Mouse (Mus musculus) bone marrow, adult 2 months (tissue): Measurements from ENCODE around the gene Rtn4rl1. TPM values are rescaled to one million over a fixed set of nuclear protein-coding genes. Genes with fewer than 3 reads are reported as not detected.

ENCODE experiments used
- H3K27ac ChIP-seq: fragments of 200-500 bp; 2 replicates; pipeline ENCODE4 v1.5.1; 2012; ENCODE audit warnings: low read depth, mild to moderate bottlenecking, control low read depth, inconsistent platforms, low read length; ENCODE audit not compliant: control insufficient read depth, poor library complexity, insufficient read depth
- H3K4me1 ChIP-seq: fragments of 200-500 bp; 2 replicates; pipeline ENCODE4 v1.6.1; 2011; ENCODE audit warnings: low read length; ENCODE audit not compliant: control insufficient read depth, insufficient read depth
- H3K4me3 ChIP-seq: fragments of 200-500 bp; replicated peaks from 2 replicates; pipeline ENCODE3; 2011; ENCODE audit warnings: mild to moderate bottlenecking, low read depth, low read length, control low read depth; ENCODE audit not compliant: control insufficient read depth
- CTCF ChIP-seq: fragments of 200-500 bp; IDR thresholded peaks from 2 replicates; pipeline ENCODE4 v1.5.1; 2011; ENCODE audit warnings: low read length, control low read depth; ENCODE audit not compliant: control insufficient read depth, insufficient read depth
- POLR2A ChIP-seq: fragments of 200-500 bp; IDR thresholded peaks from 2 replicates; pipeline ENCODE4 v1.6.1; 2011; ENCODE audit warnings: low read depth, mild to moderate bottlenecking, control low read depth, low read length, borderline replicate concordance; ENCODE audit not compliant: control insufficient read depth
- WGBS: fragments of 180-500 bp; shearing (Covaris S2); methylation state at CpG from one replicate; pipeline ENCODE4 v1.1.7; 2018; 5-methylcytosine and 5-hydroxymethylcytosine counted together
- polyA plus RNA-seq: library from polyadenylated mRNA; stranded (reverse); fragments of >200 nt; gene quantifications from 2 replicates; pipeline ENCODE4 v1.2.4, GENCODE M21; 2011; ENCODE audit warnings: low replicate concordance; ENCODE audit not compliant: missing spikeins, insufficient read depth, insufficient read length

Rtn4rl1 gene
- polyA plus RNA-seq, 1 experiment = 0.85 TPM

- H3K4me1 ChIP-seq = no peaks in the 10 kb centered on the region; the same call in 1 of the 2 replicates
- TF ChIP-seq POLR2A = no peak
- no peak for TF ChIP-seq CTCF
- no peak overlapping the region for H3K27ac ChIP-seq
- H3K4me3 ChIP-seq = no peak overlapping the region
- WGBS = 57% methylated on average over 4 of the region's 4 CpGs
Measured at GRCm38 (mm10) chr11:75269213-75269612, 75.6 kb downstream of the Rtn4rl1 start.

DNA sequence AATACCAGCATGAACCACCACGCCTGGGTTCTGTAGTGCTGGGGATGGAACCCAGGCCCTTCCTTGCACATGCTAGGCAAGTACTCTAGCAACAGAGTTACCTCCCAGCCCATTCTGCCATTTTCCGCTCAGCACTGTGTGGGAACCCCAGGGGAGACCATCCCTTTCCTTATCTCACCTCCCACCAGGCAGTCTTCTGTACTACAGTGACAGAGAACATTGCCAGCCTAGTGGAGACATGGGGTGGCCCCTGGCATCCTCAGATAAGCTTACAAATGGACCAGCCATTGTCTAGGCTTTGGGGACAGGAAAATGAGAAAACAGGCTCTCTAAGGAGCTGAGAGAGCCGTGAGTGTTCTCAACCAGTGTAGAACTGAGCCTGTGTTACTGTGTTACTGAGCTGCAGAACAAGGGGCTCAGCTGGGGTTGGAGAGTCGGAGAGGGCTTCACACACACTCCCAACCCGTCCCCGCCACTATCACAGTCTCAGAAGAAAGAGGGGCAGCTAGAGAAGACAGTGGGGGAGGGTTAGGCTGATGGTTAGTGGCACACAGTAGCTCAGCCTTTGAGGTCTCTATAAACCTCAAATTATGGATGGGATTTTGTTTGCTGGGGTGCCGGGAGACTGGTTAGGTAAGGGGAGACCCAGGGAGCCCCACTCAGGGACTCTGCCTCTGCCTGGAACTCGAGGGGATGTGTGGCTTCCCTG lies 76.8 kb downstream of the Rtn4rl1 start:
- no peak overlapping the region for H3K27ac ChIP-seq
- H3K4me3 ChIP-seq = no peak overlapping the region
- WGBS = 61% methylated on average over 8 of the region's 8 CpGs
- TF ChIP-seq CTCF = no peak
- no peak for TF ChIP-seq POLR2A
- H3K4me1 ChIP-seq = no peaks in the 10 kb centered on the region; the same call in 1 of the 2 replicates

DNA sequence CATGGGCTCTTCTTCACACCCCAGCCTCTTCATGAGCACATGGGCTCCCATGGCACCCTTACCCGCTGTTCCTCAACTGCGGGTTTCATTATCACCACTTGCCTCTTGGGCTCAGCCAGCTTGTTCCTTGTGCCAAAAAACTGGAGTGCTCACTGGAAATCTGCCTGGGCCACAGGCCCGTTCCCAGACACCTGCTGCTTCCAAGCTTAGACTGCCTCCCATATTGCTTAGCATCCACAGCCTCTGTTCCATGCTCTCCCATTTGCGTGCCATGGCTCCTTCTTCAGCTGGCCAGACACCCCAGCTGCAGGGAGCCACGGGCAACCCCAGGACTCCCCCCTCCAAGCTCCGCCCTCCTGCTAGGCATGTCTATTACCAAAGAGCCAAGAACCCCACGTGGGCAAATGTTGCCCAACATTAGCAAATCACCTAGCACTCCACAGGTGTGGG lies 77.4 kb downstream of the Rtn4rl1 start:
- H3K4me3 ChIP-seq = no peak overlapping the region
- H3K27ac ChIP-seq = no peak overlapping the region
- 51% methylated on average over 7 of the region's 7 CpGs for WGBS
- TF ChIP-seq POLR2A = no peak
- H3K4me1 ChIP-seq = no peaks in the 10 kb centered on the region; the same call in 1 of the 2 replicates

DNA sequence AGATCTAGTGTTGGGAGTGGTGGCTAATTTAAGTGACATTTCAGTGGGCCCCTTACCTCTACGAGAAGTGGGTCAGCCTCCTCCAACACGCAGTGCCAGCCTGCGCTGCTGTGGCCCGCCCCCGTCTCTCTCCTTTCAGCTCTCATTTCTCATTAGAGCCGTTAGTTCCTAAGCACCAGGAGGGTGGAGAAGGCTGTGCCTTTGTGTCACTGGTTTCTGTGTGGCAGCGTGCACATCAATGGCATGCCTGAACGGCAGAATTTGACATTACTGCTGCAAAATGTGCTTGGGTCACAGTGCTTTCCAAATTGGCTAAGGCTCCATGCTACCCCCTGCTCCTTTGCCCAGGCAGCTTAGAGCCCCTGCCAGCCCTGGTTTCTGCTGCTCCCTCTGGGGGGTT lies 79.9 kb downstream of the Rtn4rl1 start:
- Histone ChIP-seq H3K4me3 (no peak overlapping the region), H3K4me1 (no peaks in the 10 kb centered on the region; the same call in 1 of the 2 replicates), H3K27ac (no peak overlapping the region)
- 32% methylated on average over 8 of the region's 8 CpGs for WGBS
- TF ChIP-seq POLR2A (no peak), CTCF (no peak)

GRCm38 (mm10) chr11:75275035-75275434 lies 81.5 kb downstream of the Rtn4rl1 start:
- WGBS = 87% methylated on average over 6 of the region's 6 CpGs
- no peak overlapping the region for H3K27ac ChIP-seq
- no peak for TF ChIP-seq CTCF
- no peak for TF ChIP-seq POLR2A
- peaks cover 3% of the 10 kb centered on the region; the same call in 1 of the 2 replicates for H3K4me1 ChIP-seq
- H3K4me3 ChIP-seq = no peak overlapping the region

DNA sequence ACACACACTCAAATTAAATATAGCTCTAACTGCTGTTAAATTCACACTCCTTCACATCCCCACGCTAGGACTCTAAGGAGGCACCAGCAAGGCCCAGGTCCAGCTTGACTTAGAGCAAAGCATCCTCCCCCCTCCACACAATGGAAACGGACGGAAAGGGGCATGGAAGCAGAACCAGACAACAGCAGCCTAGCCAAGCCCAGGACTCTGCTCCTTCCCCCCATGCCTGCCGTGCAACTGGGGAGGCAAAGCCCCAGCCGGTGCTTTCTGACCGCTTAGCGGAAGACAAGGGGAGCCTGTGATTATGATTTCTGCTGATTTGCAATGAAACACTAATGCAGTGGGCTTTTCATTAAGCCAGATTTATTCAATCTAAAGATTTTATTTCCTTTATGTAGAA lies 84.5 kb downstream of the Rtn4rl1 start:
- H3K4me1 ChIP-seq = peaks cover 3% of the 10 kb centered on the region; the same call in 1 of the 2 replicates
- WGBS = 87% methylated on average over 7 of the region's 7 CpGs

GRCm38 (mm10) chr11:75279013-75279341 lies 85.4 kb downstream of the Rtn4rl1 start:
- TF ChIP-seq CTCF (no peak), POLR2A (no peak)
- WGBS = 43% methylated on average over 4 of the region's 4 CpGs
- H3K4me3 ChIP-seq = peak overlapping the region; percentile 61

More for the DNA sequence above, 84.5 kb downstream of the Rtn4rl1 start:
- Histone ChIP-seq H3K4me3 (no peak overlapping the region), H3K27ac (no peak overlapping the region)
- TF ChIP-seq POLR2A (no peak), CTCF (no peak)

DNA sequence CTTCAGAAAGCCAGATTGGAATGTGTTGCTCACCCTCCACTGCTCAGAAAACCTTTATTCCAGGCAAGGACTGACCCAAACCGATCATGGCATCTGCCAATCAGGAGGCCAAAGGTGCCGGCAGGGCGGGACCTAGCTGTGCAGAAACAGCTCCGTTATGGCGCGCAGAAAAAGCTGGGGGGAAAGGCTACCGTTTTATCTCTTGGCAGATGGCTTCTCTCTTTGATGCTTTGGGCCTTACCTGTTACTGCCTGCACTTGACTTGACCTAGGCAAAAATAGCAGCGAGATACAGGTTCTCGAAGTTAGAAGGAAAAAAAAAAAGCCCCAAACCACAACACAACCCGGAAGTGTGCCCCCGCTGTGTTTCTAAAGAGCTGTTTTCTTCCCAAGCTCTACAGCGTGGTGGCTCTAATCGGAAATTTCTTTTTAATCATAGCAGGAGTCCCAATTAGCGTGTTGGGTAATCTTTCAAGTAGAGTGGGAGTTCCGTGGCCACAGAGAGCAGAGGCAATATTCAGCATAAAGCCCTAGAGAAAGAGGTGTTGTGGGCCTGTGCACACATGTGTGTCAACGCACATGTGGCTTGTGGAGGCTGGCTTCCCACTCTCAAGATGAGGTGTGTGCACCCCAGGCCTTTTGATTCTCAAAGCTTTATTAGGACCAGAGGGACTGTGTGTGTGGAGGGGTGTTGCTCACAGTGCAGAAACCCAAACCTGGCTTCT lies 85.9 kb downstream of the Rtn4rl1 start:
- peak overlapping the region; percentile 61 for H3K4me3 ChIP-seq
- peak overlapping the region; percentile 24 for H3K27ac ChIP-seq
- 3% methylated on average over 16 of the region's 16 CpGs for WGBS
- TF ChIP-seq CTCF = no peak
- TF ChIP-seq POLR2A = no peak
- H3K4me1 ChIP-seq = peaks cover 3% of the 10 kb centered on the region; the same call in 1 of the 2 replicates

More at GRCm38 (mm10) chr11:75279013-75279341, 85.4 kb downstream of the Rtn4rl1 start:
- Histone ChIP-seq H3K4me1 (peaks cover 3% of the 10 kb centered on the region; the same call in 1 of the 2 replicates), H3K27ac (peak overlapping the region; percentile 24)
